Mouse (Mus musculus) ovary, postnatal 36 days (tissue): ENCODE measurements around the gene Zfp691.
A peak's percentile ranks its signal among the peaks of the same experiment; 100 is the strongest.

ENCODE experiments used
- DNase-seq: peaks from one replicate; pipeline ENCODE4 v3.0.0; 2022; ENCODE audit warnings: low spot score, mixed read lengths

Zfp691 gene

GRCm38 (mm10) chr4:119173851-119174453, at the start of gene Zfp691:
TSS of gene Zfp691 (minus strand) at chr4:119174195.
- peak; percentile 90 for DNase-seq

- DNase-seq, result no peak
Observed at GRCm38 (mm10) chr4:119223696-119224095, 49.7 kb upstream of the Zfp691 start.

- DNase-seq, result no peak
Observed at GRCm38 (mm10) chr4:119218169-119218568, 44.2 kb upstream of the Zfp691 start, which contains the start of gene Tmem269. TSS of gene Tmem269 (minus strand) at chr4:119218217.

- DNase-seq, result no peak
Observed at GRCm38 (mm10) chr4:119216667-119217066, 42.7 kb upstream of the Zfp691 start.

GRCm38 (mm10) chr4:119204672-119205071, 30.7 kb upstream of the Zfp691 start:
- peak; percentile 52 for DNase-seq

GRCm38 (mm10) chr4:119198105-119198504, 24.1 kb upstream of the Zfp691 start:
- DNase-seq, result no peak

GRCm38 (mm10) chr4:119195582-119196320, 21.8 kb upstream of the Zfp691 start:
- no peak for DNase-seq

- peak; percentile 90 for DNase-seq
Observed at GRCm38 (mm10) chr4:119194909-119195581, 21.1 kb upstream of the Zfp691 start, which contains the start of gene Svbp. TSS of gene Svbp (plus strand) at chr4:119195306.

GRCm38 (mm10) chr4:119192757-119193156, 18.8 kb upstream of the Zfp691 start:
- DNase-seq, result no peak

- DNase-seq, result no peak
Observed at GRCm38 (mm10) chr4:119191273-119191672, 17.3 kb upstream of the Zfp691 start.

GRCm38 (mm10) chr4:119190618-119191017, 16.6 kb upstream of the Zfp691 start:
- no peak for DNase-seq

GRCm38 (mm10) chr4:119189864-119190263, 15.9 kb upstream of the Zfp691 start, which contains the start of gene Ermap:
TSS of gene Ermap (minus strand) at chr4:119190011.
- DNase-seq, result no peak

GRCm38 (mm10) chr4:119189392-119189791, 15.4 kb upstream of the Zfp691 start:
- no peak for DNase-seq

- no peak for DNase-seq
Observed at GRCm38 (mm10) chr4:119188060-119188785, 14.2 kb upstream of the Zfp691 start.

- no peak for DNase-seq
Observed at GRCm38 (mm10) chr4:119185771-119186170, 11.8 kb upstream of the Zfp691 start.

GRCm38 (mm10) chr4:119183525-119183924, 9.5 kb upstream of the Zfp691 start:
- DNase-seq, result no peak

GRCm38 (mm10) chr4:119181456-119181855, 7.5 kb upstream of the Zfp691 start:
- DNase-seq, result no peak

GRCm38 (mm10) chr4:119180133-119180707, 6.2 kb upstream of the Zfp691 start:
- no peak for DNase-seq

GRCm38 (mm10) chr4:119178331-119178730, 4.3 kb upstream of the Zfp691 start:
- DNase-seq, result no peak

- DNase-seq, result no peak
Observed at GRCm38 (mm10) chr4:119177702-119178101, 3.7 kb upstream of the Zfp691 start.

- DNase-seq, result no peak
Observed at GRCm38 (mm10) chr4:119172919-119173650, 910 bp downstream of the Zfp691 start.
